Mouse (Mus musculus) left cerebral cortex, adult 9 months (tissue): Measurements from ENCODE around the gene Serpinc1.
A peak's percentile ranks its signal among the peaks of the same experiment; 100 is the strongest.
"Not testable (repeated sequence)": the region's sequence is repeated elsewhere in the genome, so short reads cannot be mapped to it uniquely, and the experiment has no call there.

Source experiments
- DNase-seq, 2 experiments: peaks; one replicate each; pipeline ENCODE4 v3.0.0; 2022; ENCODE audit warnings: low spot score in 2 of 2

Serpinc1 gene

DNA sequence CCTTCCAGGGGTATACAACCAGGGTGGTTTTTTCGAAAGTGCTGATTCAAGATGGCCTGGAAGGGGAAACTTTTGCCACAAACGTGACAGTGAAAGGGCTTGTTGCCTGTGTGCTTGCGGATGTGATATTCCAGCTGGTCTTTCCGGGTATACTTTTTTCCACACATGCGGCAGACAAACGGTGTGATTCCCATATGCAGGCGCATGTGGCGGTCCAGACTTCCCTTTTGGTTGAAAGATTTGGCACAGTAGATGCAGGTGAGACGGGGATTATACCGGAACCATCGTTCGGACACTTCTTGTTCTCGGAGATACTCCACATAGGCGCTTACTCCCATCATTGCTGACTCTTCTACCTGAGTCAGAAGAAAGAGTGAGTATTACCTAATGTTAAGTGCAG is 41.7 kb downstream of the Serpinc1 start:
- no peak for DNase-seq

DNA sequence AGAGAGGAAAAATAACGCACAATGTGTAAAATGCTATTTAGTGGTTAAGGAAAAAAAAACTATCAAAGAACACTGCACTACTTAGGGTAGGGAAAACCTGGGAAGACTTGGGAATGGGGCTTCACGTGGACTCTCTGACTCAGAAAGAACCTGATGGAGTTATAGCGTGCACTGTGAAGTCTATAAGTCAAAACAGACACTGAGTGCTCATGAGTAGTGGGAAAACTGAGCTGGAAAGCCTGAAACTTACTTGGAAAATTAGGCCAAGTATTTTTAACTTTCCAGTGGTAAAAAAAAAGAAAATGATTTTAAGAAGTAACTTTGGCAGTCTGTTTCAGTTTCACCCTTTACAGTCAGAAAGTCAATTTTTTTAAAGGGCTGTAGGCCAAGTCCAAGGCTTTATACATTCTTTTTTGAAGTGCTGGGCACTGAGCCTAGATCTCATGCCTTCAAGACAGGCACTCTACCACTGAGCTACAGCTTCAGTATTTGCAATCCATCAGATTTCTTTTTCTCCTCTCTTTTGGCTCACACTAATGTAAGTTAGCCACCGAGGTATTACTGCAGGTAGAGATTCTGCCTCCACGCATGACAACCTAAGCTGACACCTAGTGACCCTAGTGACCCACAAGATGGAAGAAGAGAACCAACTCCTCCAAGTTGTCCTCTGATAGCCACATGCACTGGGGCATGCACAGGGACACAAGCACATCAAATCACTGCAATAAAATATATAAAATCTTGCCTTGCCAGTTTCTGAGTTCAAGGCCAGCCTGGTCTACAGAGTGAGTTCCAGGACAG is 47.2 kb downstream of the Serpinc1 start:
- DNase-seq: no peak

DNA sequence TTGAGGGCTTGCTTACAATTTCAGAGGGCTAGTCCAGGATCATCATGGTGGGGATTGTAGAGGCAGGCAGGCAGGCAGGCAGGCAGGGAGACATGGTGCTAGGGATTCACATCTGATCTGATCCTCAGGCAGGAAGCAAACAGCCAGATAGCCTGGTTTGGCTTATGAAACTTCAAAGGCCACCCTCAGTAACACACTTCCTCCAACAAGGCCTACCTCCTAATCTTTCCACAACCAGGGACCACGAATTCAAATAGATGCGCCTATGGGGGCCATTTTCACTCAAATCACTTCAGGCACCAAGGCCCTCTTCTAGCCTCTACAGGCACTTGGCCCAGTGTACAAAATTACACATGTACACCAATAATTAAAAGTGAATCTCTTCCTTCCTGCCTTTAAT is 48.8 kb downstream of the Serpinc1 start:
- no peak for DNase-seq

DNA sequence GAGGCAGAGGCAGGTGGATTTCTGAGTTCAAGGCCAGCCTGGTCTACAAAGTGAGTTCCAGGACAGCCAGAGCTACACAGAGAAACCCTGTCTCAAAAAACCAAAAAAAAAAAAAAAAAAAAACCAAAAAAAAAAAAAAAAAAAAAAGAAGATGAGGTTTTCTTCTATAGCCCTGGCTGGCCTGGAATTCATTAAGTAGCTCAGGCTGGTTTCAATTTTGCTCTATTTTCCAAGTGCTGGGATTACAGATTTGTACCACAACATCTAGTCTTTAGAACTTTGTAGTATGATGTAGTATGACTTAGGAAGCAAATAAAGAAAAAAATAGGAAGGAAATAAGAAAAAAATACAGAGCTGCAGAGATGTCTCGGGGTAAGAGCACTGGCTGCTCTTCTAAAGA is 50.0 kb downstream of the Serpinc1 start:
- DNase-seq: not testable (repeated sequence)

DNA sequence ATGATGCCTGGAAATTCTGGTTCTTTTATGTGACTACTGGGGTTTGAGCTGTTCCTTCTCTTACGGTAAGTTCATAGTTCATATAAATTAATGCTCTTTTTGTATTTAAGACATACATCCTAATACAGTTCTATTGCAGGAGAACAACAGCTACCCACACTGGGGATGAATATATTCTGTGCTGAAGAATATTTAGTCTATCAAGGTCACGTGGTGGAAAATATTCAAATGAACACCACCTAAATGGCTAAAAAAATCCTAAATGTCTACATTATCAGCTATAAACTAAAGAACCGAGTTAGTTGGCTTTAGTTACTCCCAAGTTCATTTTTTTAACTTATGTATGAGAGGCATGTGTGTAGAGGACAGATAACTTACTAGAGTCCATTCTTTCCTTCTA is 51.7 kb downstream of the Serpinc1 start:
- DNase-seq: no peak

DNA sequence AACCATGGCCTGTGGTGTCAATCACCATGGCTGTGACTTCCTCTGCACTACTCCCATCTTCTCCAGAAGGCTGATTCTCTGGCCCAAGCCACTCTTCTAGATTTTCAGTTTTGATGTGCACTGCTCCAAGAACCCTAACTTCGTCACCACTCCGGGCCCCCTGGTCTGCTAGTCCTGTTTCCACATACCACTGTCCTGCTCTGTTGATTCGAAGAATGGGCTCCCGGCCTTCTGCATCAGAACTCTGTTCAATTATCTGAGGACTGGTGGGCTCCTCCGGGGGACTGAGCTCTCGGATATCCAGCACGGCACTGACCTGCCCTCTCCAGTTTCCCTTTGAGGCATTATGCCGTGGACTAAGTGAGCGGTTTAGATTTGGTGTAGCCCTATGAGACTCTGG is 53.5 kb downstream of the Serpinc1 start:
- no peak for DNase-seq

DNA sequence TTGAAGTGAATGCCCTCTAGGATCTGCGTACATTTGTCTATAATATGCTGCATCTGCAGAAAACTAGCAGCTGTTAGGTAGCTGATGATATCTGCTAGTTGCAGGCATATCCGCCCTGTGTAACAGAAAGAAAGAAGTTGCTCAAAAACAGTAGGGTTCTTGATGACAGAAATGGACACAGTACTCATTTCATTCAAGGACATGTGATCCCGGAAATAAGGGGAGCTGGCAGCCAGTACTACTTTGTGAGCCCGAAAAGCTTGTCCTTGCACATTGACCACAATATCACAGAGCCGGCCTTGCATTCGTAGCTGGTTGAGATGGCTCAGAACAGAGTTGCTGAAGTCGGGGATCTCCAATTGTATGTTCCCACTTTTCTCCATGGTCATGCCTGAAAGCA is 54.0 kb downstream of the Serpinc1 start:
- DNase-seq: no peak

DNA sequence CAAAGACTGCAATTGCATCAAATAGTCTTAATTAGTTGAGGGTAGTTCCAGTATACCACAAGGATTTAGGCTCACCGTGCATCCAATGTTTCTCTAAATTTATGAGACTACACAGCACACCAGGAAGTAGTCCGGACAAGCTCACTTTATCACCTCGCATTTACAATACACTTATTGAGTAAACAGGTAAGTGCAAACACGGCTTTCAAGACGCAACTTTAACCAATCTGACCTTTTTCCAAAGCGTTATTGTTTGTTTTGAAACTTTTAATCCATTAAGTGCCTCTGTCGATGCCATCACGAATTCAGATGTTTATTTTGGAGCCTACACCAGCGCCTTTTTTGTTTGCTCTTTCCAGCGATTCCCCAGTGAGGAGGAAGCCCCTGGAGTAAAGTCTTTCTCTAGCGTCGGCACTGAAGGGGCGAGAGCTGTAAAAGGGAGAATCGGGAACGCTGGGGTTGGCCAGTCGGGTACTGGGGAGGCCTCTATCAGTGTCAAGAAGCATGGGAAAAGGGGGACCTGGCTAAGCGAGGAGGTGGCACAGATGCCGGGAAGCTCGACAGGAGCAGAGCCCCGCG is 55.6 kb downstream of the Serpinc1 start:
- DNase-seq: no peak

DNA sequence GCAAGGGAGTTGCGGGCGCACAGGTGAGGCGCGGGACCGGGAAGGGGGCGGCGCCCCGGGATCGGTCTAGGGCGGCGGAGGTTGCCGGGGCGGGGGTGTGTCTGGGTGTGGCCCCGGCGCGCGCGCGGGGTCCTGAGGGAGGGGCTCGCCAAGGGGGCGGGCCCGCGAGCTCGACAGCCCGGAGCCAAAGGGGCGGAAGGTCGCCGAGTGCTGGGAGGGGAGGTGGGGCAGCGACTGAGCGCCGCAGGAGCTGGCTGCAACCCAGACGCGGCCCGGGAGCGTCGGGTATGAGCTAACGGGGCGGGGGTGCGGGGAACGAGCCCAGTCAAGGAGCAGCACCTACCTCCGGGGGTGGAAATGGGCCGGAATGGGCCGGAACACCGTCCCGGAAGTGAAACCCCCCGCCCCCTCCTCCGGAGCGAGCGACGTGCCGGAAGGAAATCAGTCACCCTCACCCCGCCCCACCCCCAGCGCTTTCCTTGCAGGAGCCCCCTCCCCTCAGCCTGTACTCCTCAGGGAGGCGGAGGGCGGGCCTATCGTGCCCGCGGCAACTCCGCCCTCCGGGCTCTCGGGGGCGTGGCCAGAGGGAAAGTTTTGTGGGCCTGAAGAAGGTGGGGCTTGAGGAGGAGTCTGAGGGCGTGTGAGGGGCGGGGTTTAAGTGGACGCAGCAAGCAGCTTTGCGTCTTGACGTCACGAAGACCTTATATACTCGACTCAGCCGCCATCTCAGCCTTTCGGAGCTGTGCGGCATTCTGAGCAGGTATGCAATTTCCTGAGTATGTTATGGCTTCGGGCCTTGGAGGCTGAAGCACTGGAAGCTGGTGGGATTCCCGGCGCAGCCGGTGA is 56.3 kb downstream of the Serpinc1 start, which contains the start of gene Zbtb37:
Gene Zbtb37 (minus strand): TSS at position 415 of the 846 bp plus-strand sequence.
- DNase-seq: peak; percentile 97 to 98

DNA sequence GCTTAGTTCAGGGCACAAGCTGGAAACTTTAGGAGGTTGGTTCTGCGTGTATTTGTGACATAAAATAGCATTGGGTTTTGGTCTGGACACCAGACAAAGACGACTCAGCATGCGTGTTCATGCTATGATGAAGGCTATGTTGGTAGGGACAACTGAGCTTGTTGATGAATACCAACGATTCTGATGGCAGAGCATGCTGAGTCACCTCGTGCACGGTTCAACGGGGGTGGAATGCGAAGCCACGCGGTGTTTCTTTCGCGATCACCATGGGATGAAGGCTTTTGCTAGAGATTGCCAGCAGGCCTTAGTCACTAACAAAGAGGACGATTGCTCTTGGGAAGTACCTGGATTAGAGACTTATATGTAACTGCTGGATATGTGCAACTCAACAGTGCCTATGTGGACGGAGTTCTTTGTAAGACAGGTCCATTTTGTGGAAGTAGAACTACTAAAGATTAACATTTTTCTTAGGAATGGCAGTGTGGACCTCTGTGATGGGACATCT is 56.9 kb downstream of the Serpinc1 start:
- DNase-seq: no peak

DNA sequence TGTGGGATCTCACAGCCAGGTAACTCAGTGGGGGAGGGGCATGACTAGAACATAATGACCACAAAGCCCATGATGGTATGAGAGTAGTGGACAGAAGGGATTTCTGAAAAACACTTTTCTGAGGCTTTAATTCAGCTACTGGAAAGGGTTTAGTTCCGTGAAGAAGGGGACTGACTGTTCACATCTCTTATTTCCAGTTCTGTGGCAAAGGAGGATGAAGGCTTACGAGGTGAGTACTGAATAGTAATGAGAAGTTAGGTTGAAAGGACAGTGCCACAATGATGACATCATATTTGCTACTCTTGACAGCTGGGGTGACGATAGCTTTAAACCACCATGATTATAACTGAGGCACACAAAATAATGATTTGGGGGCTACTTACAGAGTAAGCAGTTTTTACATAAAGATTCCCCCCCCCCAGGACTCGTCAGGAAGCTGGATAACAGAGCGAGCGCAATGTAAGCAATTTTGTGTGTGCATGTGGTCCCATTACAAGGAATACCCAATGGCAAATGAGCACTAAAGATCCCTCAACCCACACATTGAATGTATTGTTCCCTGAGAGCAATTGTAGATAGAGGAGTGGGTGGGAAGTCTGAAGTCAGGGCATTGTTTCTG is 57.5 kb downstream of the Serpinc1 start:
- DNase-seq: no peak

DNA sequence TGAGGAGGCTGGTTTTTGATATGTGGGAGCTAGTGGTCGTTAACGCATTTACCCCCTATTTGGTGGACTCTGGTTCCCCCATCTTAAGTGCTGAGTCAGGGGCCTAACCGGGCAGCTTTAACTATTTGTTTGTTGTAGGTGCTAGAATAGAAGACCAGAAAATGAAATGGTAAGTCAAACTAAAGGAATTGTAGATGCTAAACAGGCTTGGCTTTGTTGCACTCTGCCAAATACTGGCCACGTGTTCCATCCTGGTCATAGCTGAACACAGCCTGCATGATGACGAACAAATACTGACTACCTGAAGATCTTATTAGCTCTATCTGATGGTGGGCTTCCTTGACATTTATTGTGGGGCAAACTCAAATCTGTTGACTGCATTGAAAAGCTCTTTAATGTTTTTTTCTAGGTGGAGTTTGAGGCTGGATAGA is 58.0 kb downstream of the Serpinc1 start:
- DNase-seq: no peak

DNA sequence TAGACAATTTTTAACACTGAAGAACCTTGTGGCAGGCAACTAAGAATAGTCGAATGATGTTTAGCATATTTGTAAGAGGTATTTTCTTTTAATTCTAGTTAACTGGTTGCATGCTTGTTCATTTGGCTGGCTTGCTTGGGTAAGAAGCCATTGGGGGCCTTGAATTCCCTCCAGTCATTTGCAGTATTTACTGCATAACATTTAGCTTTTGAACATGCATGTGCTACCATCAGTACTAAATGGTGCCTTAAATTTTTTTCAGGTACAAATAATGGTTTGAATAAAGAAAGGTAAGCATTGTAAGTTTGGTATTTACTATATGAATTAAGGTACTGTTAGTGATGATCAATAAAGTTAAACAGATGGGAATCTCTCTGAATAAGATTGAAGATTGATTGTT is 58.6 kb downstream of the Serpinc1 start:
- no peak for DNase-seq

DNA sequence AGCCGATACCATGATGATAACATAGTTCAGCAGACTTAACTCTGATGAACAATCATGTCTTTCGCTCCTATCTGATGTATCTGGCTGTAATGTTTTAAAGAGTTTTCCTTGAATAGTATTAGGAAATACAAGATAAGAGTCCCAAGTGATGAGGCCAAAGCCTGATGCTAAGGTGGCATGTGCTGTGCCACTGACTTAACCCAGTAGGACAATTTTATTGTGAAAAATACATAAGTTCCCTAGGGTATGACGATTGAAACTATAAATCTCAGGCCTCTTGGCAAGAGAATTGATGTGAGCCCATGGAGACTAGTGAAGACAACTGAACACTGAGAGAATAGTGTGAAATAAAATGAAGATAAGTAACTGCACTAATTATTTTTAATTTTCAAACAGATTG is 59.2 kb downstream of the Serpinc1 start:
- no peak for DNase-seq

DNA sequence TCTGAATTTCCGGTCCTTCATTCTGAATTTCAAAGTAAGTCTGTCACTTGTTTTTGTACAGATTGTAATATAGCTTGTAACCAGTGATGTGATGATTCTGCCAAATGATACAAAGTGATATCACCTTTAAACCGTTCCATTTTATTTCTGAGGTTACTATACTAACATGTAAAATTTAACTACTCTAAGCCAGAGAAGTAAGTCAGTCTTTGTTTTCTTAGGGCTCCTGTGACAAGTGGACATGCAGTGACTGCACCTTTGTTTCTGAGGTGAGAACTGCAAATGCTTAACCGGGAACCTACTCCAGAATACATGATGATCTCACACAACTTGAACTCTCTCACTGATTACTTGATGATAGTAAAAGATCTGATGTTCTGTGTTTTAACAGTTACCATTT is 59.6 kb downstream of the Serpinc1 start:
- DNase-seq: no peak

DNA sequence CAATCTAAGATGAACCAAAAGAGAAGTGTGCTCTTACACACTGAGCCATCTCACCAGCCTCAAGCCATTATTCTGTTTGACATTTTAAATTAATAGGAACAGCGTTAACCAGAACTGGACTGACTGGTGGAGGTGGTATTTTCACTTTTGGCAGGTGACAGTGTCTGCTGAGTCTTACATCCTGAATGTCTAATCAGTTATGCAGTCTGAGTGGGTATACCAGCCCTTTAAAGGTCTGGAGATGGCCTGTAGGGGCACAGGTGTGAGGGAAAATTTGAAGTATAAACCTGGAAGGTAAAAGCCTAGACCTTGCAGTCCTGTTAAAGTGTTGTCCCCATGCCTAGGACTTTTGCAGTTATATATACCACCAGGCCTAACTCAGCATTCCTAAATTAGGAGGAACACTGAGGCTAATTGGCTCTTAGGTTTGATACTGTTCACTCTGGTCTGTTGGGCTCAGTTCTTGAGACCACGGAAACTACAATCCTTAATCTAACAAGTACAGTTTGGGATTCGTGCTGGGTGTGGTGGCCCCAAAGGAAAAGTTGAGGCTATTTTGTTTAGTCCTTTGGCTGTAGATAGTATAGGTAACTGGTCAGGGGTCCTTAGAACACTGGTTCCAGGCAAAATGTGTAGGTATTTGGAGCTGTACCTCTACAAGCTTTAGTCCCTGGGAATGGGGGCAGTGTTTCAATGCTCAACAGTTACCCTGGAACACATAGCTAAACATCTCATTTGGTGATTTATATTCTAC is 60.8 kb downstream of the Serpinc1 start:
- DNase-seq: no peak

DNA sequence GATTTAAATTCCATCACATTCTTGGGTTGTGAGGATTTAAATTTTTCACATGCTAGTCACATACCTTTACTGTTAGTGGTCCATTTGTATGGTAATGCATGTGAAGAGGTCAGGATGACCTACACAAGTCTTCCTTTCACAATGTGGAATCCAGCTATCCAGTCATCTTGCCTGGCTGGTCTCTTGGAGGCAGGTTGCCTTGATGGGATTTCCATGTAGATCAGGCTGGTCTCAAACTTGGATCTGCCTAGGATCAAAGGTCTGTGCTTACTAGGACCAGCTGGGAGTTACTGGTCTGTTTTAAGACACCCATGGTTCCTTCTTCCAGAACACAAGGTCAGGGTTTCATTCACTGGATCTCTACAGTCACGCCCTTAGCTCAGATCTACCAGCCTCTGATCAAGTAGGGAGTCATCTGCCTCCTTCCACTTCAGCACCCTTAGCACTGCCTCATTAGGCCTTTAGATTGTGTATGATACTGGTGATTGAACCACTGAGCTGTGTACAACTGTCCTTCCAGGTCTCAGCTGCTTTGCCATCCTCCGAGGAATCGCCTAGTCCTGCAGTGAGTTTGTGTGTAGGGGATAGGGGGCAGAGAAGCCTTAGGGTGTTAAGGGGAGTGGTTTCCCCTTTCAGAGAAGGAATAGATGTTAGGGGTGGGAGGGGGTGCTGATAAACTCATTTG is 61.5 kb downstream of the Serpinc1 start:
- no peak for DNase-seq

DNA sequence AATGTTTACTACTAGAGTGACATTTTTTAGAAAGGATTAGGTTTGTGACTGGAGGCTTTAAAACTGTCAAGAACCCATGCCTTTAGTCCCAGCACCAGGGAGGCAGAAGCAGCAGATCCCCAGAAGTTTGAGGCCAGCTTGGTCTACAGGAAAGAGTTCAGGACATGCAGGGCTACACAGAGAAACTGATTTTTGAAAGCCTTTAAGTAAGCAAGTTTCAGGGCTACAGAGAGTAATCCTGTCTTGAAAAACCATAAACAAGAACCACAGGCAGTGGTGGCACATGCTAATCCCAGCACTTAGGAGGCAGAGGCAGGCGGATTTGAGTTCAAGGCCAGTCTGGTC is 62.0 kb downstream of the Serpinc1 start:
- DNase-seq: no peak

DNA sequence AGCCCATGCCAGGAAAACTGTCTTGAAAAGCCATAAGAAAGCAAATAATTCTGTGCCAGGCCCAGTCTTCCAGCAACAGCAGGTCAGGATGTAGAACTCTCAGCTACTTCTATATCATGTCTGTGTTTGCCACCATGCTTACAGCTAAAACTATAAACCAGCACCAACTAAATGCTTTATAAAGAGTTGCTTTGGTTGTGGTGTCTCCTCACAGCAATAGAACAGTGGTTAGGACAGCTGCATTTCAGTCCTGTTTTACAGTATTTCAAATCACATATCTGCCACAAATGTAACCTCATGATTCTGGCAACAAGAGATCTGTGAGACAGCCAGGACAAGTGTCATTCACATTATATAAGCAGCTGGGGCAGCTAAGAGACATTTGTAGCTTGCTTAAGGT is 62.5 kb downstream of the Serpinc1 start:
- no peak for DNase-seq

DNA sequence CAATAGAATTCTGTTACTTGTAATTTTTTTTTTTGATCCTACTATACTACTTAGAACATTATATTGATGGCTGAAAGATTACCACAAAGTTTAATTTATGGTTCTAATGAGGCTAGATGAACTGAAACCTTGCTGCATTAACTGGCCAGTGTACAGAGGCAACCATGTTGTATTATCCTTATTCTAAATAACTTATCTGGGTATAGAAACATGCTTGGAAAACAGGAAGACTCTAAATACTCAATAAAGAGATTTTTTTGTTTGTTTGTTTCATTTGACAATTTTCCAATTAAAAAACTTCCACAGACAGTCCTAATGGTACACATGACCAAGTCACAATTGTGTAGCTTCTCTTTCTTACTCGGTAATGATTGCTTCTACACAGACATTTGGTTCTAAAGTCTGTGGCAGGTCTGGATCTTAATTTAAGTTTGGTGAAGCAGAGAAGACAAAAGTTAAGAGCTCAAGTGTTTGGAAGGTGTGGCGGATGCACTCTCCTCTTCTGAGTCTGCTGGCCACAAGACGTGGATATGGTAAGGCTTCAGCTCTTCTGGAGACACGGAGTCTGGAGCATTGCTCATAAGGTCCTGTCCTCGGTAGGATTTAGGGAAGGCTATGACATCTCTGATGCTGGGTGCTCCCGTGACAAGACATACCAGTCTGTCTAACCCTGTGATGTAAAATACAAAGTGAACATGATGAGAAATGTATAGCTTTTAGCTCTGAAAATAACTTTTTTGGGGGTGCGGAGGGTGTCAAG is 63.1 kb downstream of the Serpinc1 start:
- DNase-seq: no peak
